Mouse (Mus musculus): ENCODE measurements around the gene Sp2. TPM values are rescaled to one million over a fixed set of nuclear protein-coding genes. Genes with fewer than 3 reads are reported as not detected.

Sp2 gene
- polyA plus RNA-seq, 1 experiment from 2014 or later, result 15.8 TPM

DNA sequence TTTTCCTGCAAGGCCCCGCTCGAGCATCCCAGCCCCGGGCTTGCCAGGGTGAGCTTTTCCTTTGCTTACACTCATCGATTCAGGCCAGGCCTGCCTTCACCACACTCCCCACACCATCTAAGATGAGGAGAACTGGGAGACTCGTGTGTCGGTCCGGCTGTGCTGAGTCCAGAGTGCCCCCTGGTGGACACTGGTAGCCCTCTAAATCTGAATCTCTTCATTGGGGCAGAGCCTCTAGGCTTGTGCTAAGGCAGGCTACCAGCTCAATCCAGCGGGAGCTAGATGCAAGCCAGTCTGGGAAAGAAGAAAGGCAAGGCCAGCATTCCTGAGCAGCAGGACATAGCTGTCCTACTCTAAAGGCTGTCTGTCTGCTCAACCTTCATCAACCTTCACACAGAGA is 19.2 kb downstream of the Sp2 start:
- 21% methylated on average over 8 of the region's 8 CpGs for WGBS
- no peak overlapping the region for H3K9ac ChIP-seq (replicated peaks; ENCODE audit: low read length)
- peak; percentile 51; the same call in 1 of the 2 replicates for ATAC-seq (replicated peaks; ENCODE audit: insufficient number of reproducible peaks, low FRiP score, low TSS enrichment, low read depth)
- no peak overlapping the region for H3K4me2 ChIP-seq (ENCODE audit: low read depth, low read length)
- H3K27ac ChIP-seq (replicated peaks; ENCODE audit: low read depth, low read length), result no peak overlapping the region
- peaks cover 10% of the 10 kb centered on the region for H3K36me3 ChIP-seq (replicated peaks; ENCODE audit: control insufficient read depth, insufficient read depth, low read depth, low read length)
- DNase-seq (ENCODE audit: low spot score), result peak; percentile 88
- H3K9me3 ChIP-seq (replicated peaks; ENCODE audit: control insufficient read depth, low read length), result no peaks in the 10 kb centered on the region
- no peak overlapping the region for H3K4me3 ChIP-seq (ENCODE audit: low read depth, low read length)
- no peaks in the 10 kb centered on the region for H3K27me3 ChIP-seq (ENCODE audit: control insufficient read depth, insufficient read depth, low read length)
- H3K4me1 ChIP-seq (ENCODE audit: control insufficient read depth, insufficient read depth, low read length), result no peaks in the 10 kb centered on the region

DNA sequence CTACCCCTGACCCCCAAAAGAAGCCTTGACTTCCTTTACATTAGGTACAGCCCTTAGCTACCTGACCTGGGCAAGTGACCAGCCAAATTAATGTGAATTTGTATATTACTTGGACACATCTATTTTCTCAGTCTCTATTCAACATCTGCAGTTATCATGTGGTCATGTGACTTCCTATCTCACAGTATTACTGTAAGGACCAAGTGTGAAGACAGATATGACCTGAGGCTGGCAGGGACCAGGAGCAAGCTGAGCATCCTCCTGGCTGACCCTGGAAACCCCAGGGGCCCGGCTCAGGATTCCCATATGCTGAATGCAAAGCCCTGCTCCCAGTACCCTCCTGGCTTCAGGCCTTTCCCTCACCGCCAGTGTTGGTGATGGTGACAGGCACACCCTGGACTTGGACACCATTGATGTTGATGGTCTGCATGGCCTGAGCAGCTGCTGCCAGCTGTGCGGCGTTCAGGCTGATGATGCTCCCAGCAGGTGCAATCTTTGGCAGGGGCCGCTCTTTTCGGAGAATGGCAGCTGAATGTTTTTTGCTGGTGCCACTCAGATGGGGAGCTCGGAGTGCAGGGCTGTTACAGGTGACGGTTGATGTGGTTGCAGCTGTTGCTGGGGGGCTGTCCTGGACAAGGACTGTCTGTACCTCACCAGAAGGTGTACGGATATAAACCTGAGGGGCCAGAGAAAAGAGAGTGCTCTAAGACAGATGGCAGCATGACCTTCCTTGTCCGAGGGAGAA is 25.5 kb downstream of the Sp2 start:
- peaks cover 23% of the 10 kb centered on the region for H3K36me3 ChIP-seq (replicated peaks; ENCODE audit: control insufficient read depth, insufficient read depth, low read depth, low read length)
- H3K9ac ChIP-seq (replicated peaks; ENCODE audit: low read length), result no peak overlapping the region
- H3K27ac ChIP-seq (replicated peaks; ENCODE audit: low read depth, low read length), result no peak overlapping the region
- ATAC-seq (replicated peaks; ENCODE audit: insufficient number of reproducible peaks, low FRiP score, low TSS enrichment, low read depth), result no peak
- no peaks in the 10 kb centered on the region for H3K4me1 ChIP-seq (ENCODE audit: control insufficient read depth, insufficient read depth, low read length)
- H3K4me3 ChIP-seq (ENCODE audit: low read depth, low read length), result no peak overlapping the region
- H3K9me3 ChIP-seq (replicated peaks; ENCODE audit: control insufficient read depth, low read length), result no peaks in the 10 kb centered on the region
- H3K27me3 ChIP-seq (ENCODE audit: control insufficient read depth, insufficient read depth, low read length), result no peaks in the 10 kb centered on the region
- 91% methylated on average over 10 of the region's 10 CpGs for WGBS
- DNase-seq (ENCODE audit: low spot score), result no peak
- no peak overlapping the region for H3K4me2 ChIP-seq (ENCODE audit: low read depth, low read length)

DNA sequence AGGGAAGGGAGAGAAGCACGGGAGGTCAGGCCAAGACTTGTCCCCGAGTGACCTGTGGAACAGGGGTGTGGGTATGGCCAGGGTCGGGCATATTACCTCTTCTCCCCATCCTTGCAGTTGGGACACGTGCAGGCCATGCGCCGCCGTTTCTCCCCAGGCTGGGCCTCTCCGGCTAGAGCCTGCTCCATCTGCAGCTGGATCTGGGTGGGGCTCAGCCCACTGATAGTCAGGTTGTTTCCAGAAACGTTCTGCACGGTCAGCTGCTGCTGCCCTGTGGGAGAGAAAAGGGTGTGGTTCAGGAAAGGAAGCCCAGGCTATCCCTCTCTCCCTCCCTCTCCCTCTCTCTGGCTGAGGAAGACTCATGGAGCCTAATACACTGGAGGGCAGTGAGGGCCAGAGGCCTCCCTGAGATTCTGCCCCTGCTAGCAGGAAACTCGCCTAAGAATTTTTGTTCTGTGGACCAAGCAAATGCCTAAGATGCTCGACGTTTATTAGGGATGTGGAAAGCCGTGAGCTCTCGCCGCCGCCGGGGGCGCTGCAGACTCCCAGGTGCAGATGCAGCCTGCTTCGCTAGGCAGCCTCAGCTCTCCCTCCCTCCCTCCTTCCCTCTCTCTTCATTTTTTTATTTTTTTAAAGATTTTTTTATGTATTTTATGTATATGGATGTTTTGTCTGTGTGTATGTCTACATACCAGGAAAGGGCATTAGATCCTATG is 26.6 kb downstream of the Sp2 start:
- Histone ChIP-seq H3K9me3 (replicated peaks; ENCODE audit: control insufficient read depth, low read length) (no peaks in the 10 kb centered on the region), H3K36me3 (replicated peaks; ENCODE audit: control insufficient read depth, insufficient read depth, low read depth, low read length) (peaks cover 22% of the 10 kb centered on the region), H3K4me2 (ENCODE audit: low read depth, low read length) (no peak overlapping the region), H3K9ac (replicated peaks; ENCODE audit: low read length) (no peak overlapping the region), H3K27me3 (ENCODE audit: control insufficient read depth, insufficient read depth, low read length) (no peaks in the 10 kb centered on the region), H3K4me3 (ENCODE audit: low read depth, low read length) (no peak overlapping the region), H3K27ac (replicated peaks; ENCODE audit: low read depth, low read length) (no peak overlapping the region), H3K4me1 (ENCODE audit: control insufficient read depth, insufficient read depth, low read length) (no peaks in the 10 kb centered on the region)
- DNase-seq (ENCODE audit: low spot score), result peak; percentile 49
- WGBS, result 59% methylated on average over 20 of the region's 20 CpGs
- no peak for ATAC-seq (replicated peaks; ENCODE audit: insufficient number of reproducible peaks, low FRiP score, low TSS enrichment, low read depth)

DNA sequence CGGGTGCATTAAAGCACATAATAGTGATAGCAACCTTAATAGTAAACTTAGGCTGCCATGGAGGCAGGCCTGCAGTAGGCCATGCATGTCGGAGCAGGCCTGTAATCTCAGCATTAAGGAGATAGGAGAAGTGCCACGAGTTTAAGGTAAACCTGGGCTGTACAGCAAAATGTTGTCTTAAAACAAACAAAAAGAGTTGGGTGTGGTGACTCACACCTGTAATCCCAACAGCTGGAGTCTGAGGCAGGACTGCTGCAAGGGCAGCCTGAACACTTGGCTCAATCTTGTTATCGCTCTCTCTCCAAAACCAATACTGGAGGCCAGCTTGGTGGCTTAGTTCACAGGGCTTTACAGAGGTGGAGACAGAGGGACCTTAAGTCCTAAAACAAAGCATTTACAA is 27.7 kb downstream of the Sp2 start:
- Histone ChIP-seq H3K9ac (replicated peaks; ENCODE audit: low read length) (no peak overlapping the region), H3K36me3 (replicated peaks; ENCODE audit: control insufficient read depth, insufficient read depth, low read depth, low read length) (peaks cover 14% of the 10 kb centered on the region), H3K9me3 (replicated peaks; ENCODE audit: control insufficient read depth, low read length) (no peaks in the 10 kb centered on the region), H3K4me3 (ENCODE audit: low read depth, low read length) (no peak overlapping the region), H3K27me3 (ENCODE audit: control insufficient read depth, insufficient read depth, low read length) (no peaks in the 10 kb centered on the region), H3K27ac (replicated peaks; ENCODE audit: low read depth, low read length) (no peak overlapping the region), H3K4me2 (ENCODE audit: low read depth, low read length) (no peak overlapping the region), H3K4me1 (ENCODE audit: control insufficient read depth, insufficient read depth, low read length) (no peaks in the 10 kb centered on the region)
- ATAC-seq (replicated peaks; ENCODE audit: insufficient number of reproducible peaks, low FRiP score, low TSS enrichment, low read depth) (no peak), DNase-seq (ENCODE audit: low spot score) (no peak)
- WGBS, result 93% methylated on average over 4 of the region's 4 CpGs

DNA sequence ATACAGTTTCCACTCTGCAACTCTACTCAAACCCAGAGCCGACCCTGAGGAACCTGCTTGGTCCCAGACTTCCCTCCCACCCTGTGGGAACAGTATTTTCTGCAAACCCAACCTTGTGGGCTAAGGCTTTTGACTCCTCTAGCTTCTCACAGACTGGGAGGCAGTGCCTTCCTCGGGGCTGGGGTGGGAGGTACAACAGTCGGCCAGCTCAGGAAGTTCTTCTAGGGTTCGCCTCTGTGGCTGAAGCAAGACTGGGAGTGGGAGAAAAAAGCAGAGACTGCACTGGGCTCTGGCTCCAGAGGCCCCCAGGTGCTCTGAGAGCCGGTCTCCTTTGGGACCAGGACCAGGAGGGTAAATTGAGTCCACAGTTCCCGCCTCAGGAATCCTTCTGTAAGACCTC is 29.9 kb downstream of the Sp2 start:
- H3K9ac ChIP-seq (replicated peaks; ENCODE audit: low read length), result no peak overlapping the region
- H3K4me3 ChIP-seq (ENCODE audit: low read depth, low read length), result no peak overlapping the region
- H3K27ac ChIP-seq (replicated peaks; ENCODE audit: low read depth, low read length), result no peak overlapping the region
- no peaks in the 10 kb centered on the region for H3K9me3 ChIP-seq (replicated peaks; ENCODE audit: control insufficient read depth, low read length)
- WGBS, result 78% methylated on average over 6 of the region's 6 CpGs
- H3K36me3 ChIP-seq (replicated peaks; ENCODE audit: control insufficient read depth, insufficient read depth, low read depth, low read length), result peaks cover 13% of the 10 kb centered on the region
- H3K4me2 ChIP-seq (ENCODE audit: low read depth, low read length), result no peak overlapping the region
- H3K27me3 ChIP-seq (ENCODE audit: control insufficient read depth, insufficient read depth, low read length), result no peaks in the 10 kb centered on the region
- ATAC-seq (replicated peaks; ENCODE audit: insufficient number of reproducible peaks, low FRiP score, low TSS enrichment, low read depth) (no peak), DNase-seq (ENCODE audit: low spot score) (no peak)
- H3K4me1 ChIP-seq (ENCODE audit: control insufficient read depth, insufficient read depth, low read length), result no peaks in the 10 kb centered on the region

DNA sequence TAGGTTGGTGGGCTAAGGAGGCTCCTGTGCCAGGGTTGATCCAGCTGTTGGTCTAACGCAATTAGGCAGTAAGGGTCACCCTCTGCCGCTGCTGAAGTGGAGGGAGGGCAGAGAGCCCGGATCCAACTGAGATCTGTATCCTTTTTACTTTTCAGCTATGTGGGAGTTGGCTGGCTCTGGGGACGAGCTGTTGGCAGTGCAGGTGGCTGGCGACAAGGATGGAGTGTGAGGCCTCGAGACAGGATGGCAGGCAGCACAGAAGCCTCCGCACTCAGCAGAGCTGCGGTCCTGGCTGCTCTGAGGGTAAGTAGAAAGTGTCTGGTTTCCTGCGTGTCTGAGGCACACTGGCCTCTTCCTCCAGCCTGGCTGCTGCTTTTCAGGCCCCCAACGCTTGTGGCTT is 30.3 kb downstream of the Sp2 start:
- Histone ChIP-seq H3K4me3 (ENCODE audit: low read depth, low read length) (no peak overlapping the region), H3K4me1 (ENCODE audit: control insufficient read depth, insufficient read depth, low read length) (no peaks in the 10 kb centered on the region), H3K9ac (replicated peaks; ENCODE audit: low read length) (no peak overlapping the region), H3K4me2 (ENCODE audit: low read depth, low read length) (no peak overlapping the region), H3K27me3 (ENCODE audit: control insufficient read depth, insufficient read depth, low read length) (no peaks in the 10 kb centered on the region), H3K9me3 (replicated peaks; ENCODE audit: control insufficient read depth, low read length) (no peaks in the 10 kb centered on the region), H3K27ac (replicated peaks; ENCODE audit: low read depth, low read length) (no peak overlapping the region), H3K36me3 (replicated peaks; ENCODE audit: control insufficient read depth, insufficient read depth, low read depth, low read length) (peaks cover 13% of the 10 kb centered on the region)
- ATAC-seq (replicated peaks; ENCODE audit: insufficient number of reproducible peaks, low FRiP score, low TSS enrichment, low read depth) (no peak), DNase-seq (ENCODE audit: low spot score) (no peak)
- WGBS, result 87% methylated on average over 10 of the region's 10 CpGs

DNA sequence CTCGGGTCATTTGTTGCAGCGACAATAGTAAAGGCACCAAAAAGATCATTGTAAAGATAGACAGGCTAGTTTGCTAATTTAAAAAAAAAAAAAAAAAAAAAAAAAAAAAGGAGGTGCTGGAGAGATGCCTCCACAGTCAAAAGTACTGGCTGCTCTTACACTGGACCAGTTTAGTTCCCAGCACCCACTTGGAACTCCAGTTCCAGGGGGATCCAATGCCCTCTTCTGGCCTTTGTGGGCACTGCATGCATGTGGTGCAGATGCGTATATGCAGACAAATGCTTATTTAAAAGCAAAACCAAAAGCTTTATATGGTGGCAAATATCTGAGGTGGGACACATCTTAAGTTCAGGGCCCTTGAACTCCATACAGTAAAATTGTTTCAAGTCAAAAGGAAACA is 32.0 kb downstream of the Sp2 start:
- Histone ChIP-seq H3K9me3 (replicated peaks; ENCODE audit: control insufficient read depth, low read length) (no peaks in the 10 kb centered on the region), H3K9ac (replicated peaks; ENCODE audit: low read length) (no peak overlapping the region), H3K4me3 (ENCODE audit: low read depth, low read length) (no peak overlapping the region), H3K27ac (replicated peaks; ENCODE audit: low read depth, low read length) (no peak overlapping the region), H3K27me3 (ENCODE audit: control insufficient read depth, insufficient read depth, low read length) (no peaks in the 10 kb centered on the region), H3K4me2 (ENCODE audit: low read depth, low read length) (no peak overlapping the region), H3K4me1 (ENCODE audit: control insufficient read depth, insufficient read depth, low read length) (no peaks in the 10 kb centered on the region), H3K36me3 (replicated peaks; ENCODE audit: control insufficient read depth, insufficient read depth, low read depth, low read length) (peaks cover 7% of the 10 kb centered on the region; the same call in 1 of the 2 replicates)
- 96% methylated on average over 3 of the region's 3 CpGs for WGBS
- ATAC-seq (replicated peaks; ENCODE audit: insufficient number of reproducible peaks, low FRiP score, low TSS enrichment, low read depth) (no peak), DNase-seq (ENCODE audit: low spot score) (no peak)

DNA sequence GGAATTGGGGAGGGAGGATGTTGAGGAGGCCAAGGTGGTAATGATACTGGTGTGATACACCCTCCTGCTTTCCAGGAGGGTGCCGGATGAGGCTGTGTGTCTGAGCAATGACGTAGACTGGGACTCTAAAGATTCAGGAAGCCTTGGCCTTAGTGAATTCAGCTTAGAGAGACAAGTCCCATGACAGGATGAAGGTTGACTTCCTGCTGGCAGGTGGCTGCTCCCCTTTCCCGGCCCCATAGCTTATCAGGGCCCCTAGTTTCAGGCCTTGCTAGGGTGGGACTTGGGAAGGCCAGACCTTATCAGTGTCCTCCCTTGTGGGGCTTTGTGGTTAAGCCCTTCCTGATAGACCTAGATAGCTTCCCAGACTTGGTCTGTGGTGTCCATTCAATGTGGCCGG is 34.9 kb downstream of the Sp2 start:
- no peaks in the 10 kb centered on the region for H3K9me3 ChIP-seq (replicated peaks; ENCODE audit: control insufficient read depth, low read length)
- H3K4me2 ChIP-seq (ENCODE audit: low read depth, low read length), result no peak overlapping the region
- H3K27me3 ChIP-seq (ENCODE audit: control insufficient read depth, insufficient read depth, low read length), result no peaks in the 10 kb centered on the region
- H3K9ac ChIP-seq (replicated peaks; ENCODE audit: low read length), result no peak overlapping the region
- 87% methylated on average over 4 of the region's 4 CpGs for WGBS
- no peaks in the 10 kb centered on the region for H3K4me1 ChIP-seq (ENCODE audit: control insufficient read depth, insufficient read depth, low read length)
- ATAC-seq (replicated peaks; ENCODE audit: insufficient number of reproducible peaks, low FRiP score, low TSS enrichment, low read depth), result no peak
- no peak overlapping the region for H3K4me3 ChIP-seq (ENCODE audit: low read depth, low read length)
- H3K36me3 ChIP-seq (replicated peaks; ENCODE audit: control insufficient read depth, insufficient read depth, low read depth, low read length), result no peaks in the 10 kb centered on the region
- H3K27ac ChIP-seq (replicated peaks; ENCODE audit: low read depth, low read length), result no peak overlapping the region
- DNase-seq (ENCODE audit: low spot score), result no peak
